Mouse (Mus musculus) liver, embryonic 13.5 days (tissue): ENCODE results near the gene Osbpl3. TPM values are rescaled to one million over a fixed set of nuclear protein-coding genes. Genes with fewer than 3 reads are reported as not detected.
A peak's percentile ranks its signal among the peaks of the same experiment; 100 is the strongest.

Experiments used
- ATAC-seq: fragments of 200-750 bp; cut with Nextera tagmentation; 2 replicates; pipeline ENCODE4 v1.8.0; 2017; ENCODE audit warnings: low read depth, mild to moderate bottlenecking, moderate number of reproducible peaks, moderate library complexity
- DNase-seq: peaks from one replicate; pipeline ENCODE4 v3.0.0; 2022
- H3K27ac ChIP-seq: fragments of 300-500 bp; sonication (generic); 2 replicates; pipeline ENCODE4 v1.5.1; 2015; ENCODE audit warnings: moderate library complexity, mild to moderate bottlenecking, inconsistent platforms
- H3K27me3 ChIP-seq: fragments of 300-500 bp; sonication (generic); 2 replicates; pipeline ENCODE4 v1.6.1; 2015; ENCODE audit warnings: mild to moderate bottlenecking, inconsistent platforms
- H3K36me3 ChIP-seq: fragments of 300-500 bp; sonication (generic); 2 replicates; pipeline ENCODE4 v1.6.1; 2015; ENCODE audit warnings: mild to moderate bottlenecking, inconsistent platforms
- H3K4me1 ChIP-seq: fragments of 300-500 bp; sonication (generic); replicated peaks from 2 replicates; pipeline ENCODE4 v1.6.1; 2015; ENCODE audit warnings: inconsistent platforms
- H3K4me2 ChIP-seq: fragments of 300-500 bp; sonication (generic); 2 replicates; pipeline ENCODE4 v1.6.1; 2015; ENCODE audit warnings: inconsistent platforms, mild to moderate bottlenecking, moderate library complexity
- H3K4me3 ChIP-seq: fragments of 300-500 bp; sonication (generic); replicated peaks from 2 replicates; pipeline ENCODE4 v1.5.1; 2015; ENCODE audit warnings: mild to moderate bottlenecking, inconsistent platforms
- H3K9ac ChIP-seq: fragments of 300-500 bp; sonication (generic); 2 replicates; pipeline ENCODE4 v1.6.1; 2015; ENCODE audit warnings: mild to moderate bottlenecking, inconsistent platforms
- H3K9me3 ChIP-seq: fragments of 300-500 bp; sonication (generic); replicated peaks from 2 replicates; pipeline ENCODE4 v1.6.1; 2016; ENCODE audit warnings: inconsistent platforms
- WGBS: fragments of 180-500 bp; shearing (Covaris S2); methylation state at CpG from one replicate; pipeline ENCODE4 v1.1.7; 2015; ENCODE audit not compliant: insufficient replicate concordance; 5-methylcytosine and 5-hydroxymethylcytosine counted together
- polyA plus RNA-seq: library from polyadenylated mRNA; unstranded; fragments of >200 nt; fragmentation: Nextera tagmentation; extraction: Ambion mirVana; gene quantifications from 2 replicates; pipeline ENCODE4 v1.2.1, GENCODE M21; 2015

Gene Osbpl3
- polyA plus RNA-seq, 1 experiment from 2014 or later, result 0.70 TPM

DNA sequence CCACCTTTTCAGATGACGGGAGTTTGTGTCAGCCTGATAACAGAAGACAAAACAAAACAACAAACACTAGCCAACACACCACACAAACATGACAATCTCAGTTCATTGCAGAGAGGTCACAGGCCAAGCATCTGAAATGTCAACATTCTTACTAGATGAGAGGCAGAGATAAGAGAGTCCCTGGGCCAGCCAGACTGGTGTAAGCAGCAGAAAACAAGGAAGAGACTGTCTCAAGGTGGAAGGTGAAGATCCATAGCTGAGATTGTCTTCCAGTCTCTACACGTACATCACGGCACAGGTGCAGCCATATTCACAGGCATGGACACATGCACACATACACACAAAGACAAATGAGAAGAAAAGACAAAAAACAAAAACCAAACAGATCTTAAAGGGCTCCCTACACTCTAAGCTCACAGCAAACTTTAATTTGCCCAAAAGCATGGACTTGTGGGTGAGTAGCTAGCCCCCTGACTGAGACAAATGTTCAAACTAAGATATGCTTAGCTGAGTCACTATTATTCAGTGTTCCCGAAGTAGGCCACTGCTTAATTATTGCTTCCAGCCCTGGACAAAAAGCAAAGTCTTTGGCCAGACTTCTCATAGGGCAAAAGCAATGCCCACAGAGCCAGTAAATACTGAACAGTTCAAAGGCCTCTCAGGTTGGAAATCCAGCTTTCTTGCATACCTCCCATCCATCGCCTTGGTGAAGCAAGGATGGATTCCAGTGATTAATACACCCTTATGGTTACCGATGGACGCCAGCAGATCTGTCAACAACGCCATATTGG is 87.3 kb downstream of the Osbpl3 start:
- Histone ChIP-seq H3K9ac (no peak overlapping the region), H3K9me3 (no peaks in the 10 kb centered on the region), H3K27me3 (no peaks in the 10 kb centered on the region), H3K4me1 (peaks cover 2% of the 10 kb centered on the region; the same call in 1 of the 2 replicates), H3K4me3 (no peak overlapping the region), H3K4me2 (no peak overlapping the region), H3K36me3 (no peaks in the 10 kb centered on the region), H3K27ac (no peak overlapping the region)
- WGBS, result 70% methylated on average over 8 of the region's 8 CpGs
- no peak for DNase-seq
- no peak for ATAC-seq

DNA sequence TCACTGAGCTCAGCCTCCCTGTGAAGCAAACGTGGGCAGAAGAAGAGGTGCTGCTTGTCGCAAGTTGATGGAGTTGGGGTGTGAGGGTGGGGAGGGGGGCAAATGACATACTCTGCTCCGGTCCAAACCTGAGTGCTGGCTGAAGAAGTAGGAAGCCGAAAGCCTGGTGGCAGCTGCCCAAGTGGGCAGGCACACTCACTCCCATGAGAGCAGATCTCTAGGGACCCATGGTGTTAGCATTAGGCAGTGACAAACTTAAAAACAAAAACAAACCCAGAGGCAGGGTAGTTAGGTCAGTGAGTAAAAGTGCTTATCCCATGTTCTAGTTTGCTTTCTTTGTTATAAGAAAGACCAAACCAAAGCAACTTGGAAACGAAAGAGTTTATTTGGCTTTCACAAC is 88.2 kb downstream of the Osbpl3 start:
- Histone ChIP-seq H3K27ac (no peak overlapping the region), H3K4me2 (no peak overlapping the region), H3K4me3 (no peak overlapping the region), H3K9me3 (no peaks in the 10 kb centered on the region), H3K36me3 (no peaks in the 10 kb centered on the region), H3K4me1 (peaks cover 2% of the 10 kb centered on the region; the same call in 1 of the 2 replicates), H3K27me3 (no peaks in the 10 kb centered on the region), H3K9ac (no peak overlapping the region)
- 74% methylated on average over 5 of the region's 5 CpGs for WGBS
- DNase-seq, result no peak
- ATAC-seq, result no peak

- no peak overlapping the region for H3K4me3 ChIP-seq
- ATAC-seq (no peak), DNase-seq (no peak)
- no peaks in the 10 kb centered on the region for H3K27me3 ChIP-seq
- no peak overlapping the region for H3K4me2 ChIP-seq
- no peaks in the 10 kb centered on the region for H3K4me1 ChIP-seq
- 66% methylated on average over 5 of the region's 5 CpGs for WGBS
- no peak overlapping the region for H3K9ac ChIP-seq
- no peaks in the 10 kb centered on the region for H3K36me3 ChIP-seq
- no peaks in the 10 kb centered on the region for H3K9me3 ChIP-seq
- no peak overlapping the region for H3K27ac ChIP-seq
Observed at GRCm38 (mm10) chr6:50366724-50367123, 89.3 kb downstream of the Osbpl3 start.

DNA sequence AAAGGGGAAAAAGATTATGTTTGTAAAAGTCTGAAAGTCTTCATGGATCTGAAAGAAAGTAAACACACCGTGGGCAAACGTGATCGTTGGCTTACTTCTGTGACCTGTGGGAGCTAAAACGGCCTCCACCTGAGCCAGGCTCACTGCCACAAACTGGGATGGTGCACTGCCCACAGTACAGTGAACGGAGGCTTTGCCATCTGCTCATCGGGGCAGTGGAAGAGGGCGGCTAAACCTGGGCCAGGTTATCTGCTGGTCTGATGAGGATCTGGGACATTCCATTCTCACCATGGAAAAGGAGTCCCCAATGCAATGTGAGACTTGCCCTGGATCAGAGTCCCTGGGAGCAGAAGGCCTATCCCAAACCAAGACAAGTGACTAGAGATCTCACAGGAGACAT is 89.7 kb downstream of the Osbpl3 start:
- H3K36me3 ChIP-seq, result no peaks in the 10 kb centered on the region
- no peak overlapping the region for H3K4me3 ChIP-seq
- 68% methylated on average over 7 of the region's 7 CpGs for WGBS
- H3K4me2 ChIP-seq, result no peak overlapping the region
- no peak overlapping the region for H3K9ac ChIP-seq
- H3K9me3 ChIP-seq, result no peaks in the 10 kb centered on the region
- DNase-seq (no peak), ATAC-seq (no peak)
- H3K4me1 ChIP-seq, result no peaks in the 10 kb centered on the region
- H3K27me3 ChIP-seq, result no peaks in the 10 kb centered on the region
- no peak overlapping the region for H3K27ac ChIP-seq

DNA sequence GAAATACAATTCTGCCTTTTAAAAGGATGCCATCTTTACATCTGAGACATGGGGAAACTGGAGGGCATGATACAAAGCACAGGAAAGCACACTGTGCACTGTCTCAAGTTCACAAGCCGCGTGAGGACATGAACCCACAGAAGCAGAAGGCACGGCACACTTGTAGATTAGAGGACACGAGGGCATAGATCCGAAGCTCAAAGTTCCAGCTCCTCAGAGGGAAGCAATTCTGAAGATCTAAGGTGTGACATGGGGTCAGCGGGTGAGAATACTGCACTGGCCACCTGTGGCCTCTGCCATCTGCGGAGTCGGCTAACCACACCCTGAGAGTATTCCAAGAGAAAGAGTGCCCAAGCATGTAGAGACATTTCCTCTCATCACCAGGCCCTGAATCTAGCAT is 91.6 kb downstream of the Osbpl3 start:
- Histone ChIP-seq H3K27me3 (no peaks in the 10 kb centered on the region), H3K4me2 (no peak overlapping the region), H3K36me3 (no peaks in the 10 kb centered on the region), H3K27ac (no peak overlapping the region), H3K9me3 (no peaks in the 10 kb centered on the region), H3K9ac (no peak overlapping the region), H3K4me1 (no peaks in the 10 kb centered on the region), H3K4me3 (no peak overlapping the region)
- no peak for ATAC-seq
- WGBS, result 73% methylated on average over 8 of the region's 8 CpGs
- no peak for DNase-seq

DNA sequence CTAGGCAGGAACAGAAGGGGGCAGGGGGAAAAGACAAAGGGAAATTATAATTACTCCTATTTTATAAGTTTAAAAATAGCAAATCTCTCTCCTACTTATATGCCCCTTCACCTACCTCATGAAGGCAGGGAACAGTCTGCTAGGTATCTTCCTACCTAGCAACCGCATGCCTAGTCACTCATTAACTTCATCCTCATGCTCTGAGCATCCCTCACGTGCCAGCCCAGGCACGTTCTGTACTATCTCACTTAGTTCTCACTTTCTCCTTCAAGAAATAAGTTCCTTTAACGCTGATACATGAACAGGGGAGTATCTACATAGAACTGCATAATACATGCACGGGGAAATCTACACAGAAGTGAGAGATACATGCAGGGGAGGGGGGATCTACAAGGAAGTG is 92.6 kb downstream of the Osbpl3 start:
- ATAC-seq, result no peak
- Histone ChIP-seq H3K27me3 (no peaks in the 10 kb centered on the region), H3K27ac (no peak overlapping the region), H3K9ac (no peak overlapping the region), H3K4me2 (no peak overlapping the region), H3K9me3 (no peaks in the 10 kb centered on the region), H3K36me3 (no peaks in the 10 kb centered on the region), H3K4me3 (no peak overlapping the region), H3K4me1 (no peaks in the 10 kb centered on the region)
- WGBS, result 63% methylated on average over 5 of the region's 5 CpGs
- DNase-seq, result no peak

DNA sequence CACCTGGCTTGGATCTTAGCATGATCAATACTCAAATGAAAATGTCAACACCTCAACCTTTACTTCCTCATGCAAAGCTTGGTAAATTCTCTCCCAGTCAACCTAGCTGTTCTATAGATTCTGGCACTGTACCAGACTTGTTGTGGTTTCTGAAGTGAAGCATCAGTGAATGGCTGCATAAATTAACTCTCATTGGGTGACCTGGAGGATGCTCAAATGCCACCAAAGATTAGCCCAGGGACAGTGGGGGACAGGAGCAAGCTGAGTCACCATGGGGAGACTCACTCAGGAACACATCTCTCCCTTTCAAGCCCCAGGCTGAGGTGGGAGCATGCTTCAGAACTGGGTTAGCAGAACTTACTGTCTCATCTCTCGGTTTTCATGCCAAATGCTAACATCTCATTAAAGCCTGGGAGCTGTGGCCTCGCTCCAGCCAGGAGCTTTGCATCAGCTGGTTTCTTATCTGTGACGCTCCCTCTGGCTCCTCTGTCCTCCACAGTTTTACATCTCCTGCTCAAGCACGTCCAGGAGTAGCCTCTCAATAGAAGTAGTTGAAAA is 93.2 kb downstream of the Osbpl3 start:
- no peak overlapping the region for H3K9ac ChIP-seq

GRCm38 (mm10) chr6:50362196-50362595 is 93.8 kb downstream of the Osbpl3 start:
- no peak overlapping the region for H3K4me2 ChIP-seq
- no peak overlapping the region for H3K9ac ChIP-seq
- H3K4me1 ChIP-seq, result no peaks in the 10 kb centered on the region
- no peaks in the 10 kb centered on the region for H3K27me3 ChIP-seq
- no peak for DNase-seq
- no peaks in the 10 kb centered on the region for H3K9me3 ChIP-seq
- no peak overlapping the region for H3K27ac ChIP-seq
- ATAC-seq, result no peak
- 82% methylated on average over 9 of the region's 9 CpGs for WGBS
- H3K36me3 ChIP-seq, result no peaks in the 10 kb centered on the region
- H3K4me3 ChIP-seq, result no peak overlapping the region

More for the DNA sequence above, 93.2 kb downstream of the Osbpl3 start:
- Histone ChIP-seq H3K4me3 (no peak overlapping the region), H3K27ac (no peak overlapping the region), H3K9me3 (no peaks in the 10 kb centered on the region), H3K36me3 (no peaks in the 10 kb centered on the region), H3K4me1 (no peaks in the 10 kb centered on the region), H3K4me2 (no peak overlapping the region), H3K27me3 (no peaks in the 10 kb centered on the region)
- DNase-seq (no peak), ATAC-seq (no peak)
- 49% methylated on average over 4 of the region's 4 CpGs for WGBS

DNA sequence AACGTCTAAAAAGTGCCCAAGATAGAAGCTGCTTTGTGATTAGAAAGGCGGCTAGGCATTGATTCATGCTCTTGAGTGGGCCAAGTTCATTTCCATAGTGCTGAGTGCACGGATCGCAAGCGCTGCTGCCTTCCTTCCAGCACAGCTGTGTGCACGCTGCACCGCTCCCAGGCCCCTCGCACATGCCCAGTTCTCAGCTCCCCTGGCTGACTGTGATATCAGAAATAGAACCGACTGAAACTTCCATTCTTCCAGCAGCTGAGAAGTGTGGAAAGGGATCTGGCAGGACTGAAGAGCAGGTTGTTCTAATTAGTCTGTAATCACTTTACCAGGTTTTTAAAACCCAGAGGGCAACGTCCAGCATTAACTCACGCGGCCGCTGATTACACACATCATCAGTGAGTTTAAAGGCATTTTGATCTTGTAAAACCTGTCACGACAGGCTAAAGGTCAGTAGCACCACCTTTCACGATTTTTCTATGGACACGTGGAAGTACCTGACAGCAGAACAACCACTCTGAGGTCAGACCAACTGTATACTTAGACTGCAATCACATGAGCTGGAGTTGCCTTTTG is 97.8 kb downstream of the Osbpl3 start:
- Histone ChIP-seq H3K4me3 (no peak overlapping the region), H3K27me3 (no peaks in the 10 kb centered on the region), H3K9ac (no peak overlapping the region), H3K36me3 (no peaks in the 10 kb centered on the region), H3K27ac (no peak overlapping the region), H3K9me3 (no peaks in the 10 kb centered on the region), H3K4me1 (peaks cover 10% of the 10 kb centered on the region), H3K4me2 (no peak overlapping the region)
- 73% methylated on average over 16 of the region's 16 CpGs for WGBS
- ATAC-seq (no peak), DNase-seq (no peak)

GRCm38 (mm10) chr6:50354688-50355660 is 101.0 kb downstream of the Osbpl3 start:
- DNase-seq (no peak), ATAC-seq (no peak)
- no peak overlapping the region for H3K9ac ChIP-seq
- no peak overlapping the region for H3K4me3 ChIP-seq
- H3K36me3 ChIP-seq, result no peaks in the 10 kb centered on the region
- H3K27ac ChIP-seq, result peak overlapping the region; percentile 32; the same call in 1 of the 2 replicates
- 34% methylated on average over 20 of the region's 20 CpGs for WGBS
- no peaks in the 10 kb centered on the region for H3K27me3 ChIP-seq
- H3K4me2 ChIP-seq, result peak overlapping the region; percentile 24
- H3K9me3 ChIP-seq, result no peaks in the 10 kb centered on the region
- H3K4me1 ChIP-seq, result peaks cover 10% of the 10 kb centered on the region

- Histone ChIP-seq H3K27me3 (no peaks in the 10 kb centered on the region), H3K4me3 (no peak overlapping the region), H3K36me3 (no peaks in the 10 kb centered on the region), H3K4me2 (no peak overlapping the region), H3K9ac (no peak overlapping the region), H3K4me1 (peaks cover 10% of the 10 kb centered on the region), H3K27ac (no peak overlapping the region), H3K9me3 (no peaks in the 10 kb centered on the region)
- 39% methylated on average over 6 of the region's 6 CpGs for WGBS
- ATAC-seq, result no peak
- DNase-seq, result no peak
Observed at GRCm38 (mm10) chr6:50352812-50353211, 103.2 kb downstream of the Osbpl3 start.
